Mouse (Mus musculus) small intestine, adult 2 months (tissue): ENCODE measurements around the gene Spcs2.

ENCODE experiments used
- CTCF ChIP-seq: fragments of 200-500 bp; IDR thresholded peaks from 2 replicates; pipeline ENCODE4 v1.5.1; 2012; ENCODE audit warnings: low read depth, mild to moderate bottlenecking, control low read depth, inconsistent platforms, low read length, moderate library complexity, mixed read lengths; ENCODE audit not compliant: insufficient replicate concordance, insufficient read length; ENCODE audit errors: extremely low read depth
- POLR2A ChIP-seq: fragments of 200-500 bp; IDR thresholded peaks from 2 replicates; pipeline ENCODE4 v1.6.1; 2012; ENCODE audit warnings: low read depth, mild to moderate bottlenecking, control low read depth, inconsistent platforms, low read length, moderate library complexity

GRCm38 (mm10) chr7:99803535-99803934 lies 59.7 kb downstream of the Spcs2 start:
- TF ChIP-seq POLR2A (no peak), CTCF (no peak)
